Mouse (Mus musculus) left cerebral cortex, postnatal 25 days (tissue): Measurements from ENCODE around the gene Chd3. TPM values are rescaled to one million over a fixed set of nuclear protein-coding genes. Genes with fewer than 3 reads are reported as not detected.

Source experiments
- DNase-seq, 2 experiments: peaks; one replicate each; pipeline ENCODE4 v3.0.0; 2022; ENCODE audit warnings: low spot score in 2 of 2, mixed read lengths in 1 of 2
- intact Hi-C: fragments of 180-260 bp; cut with DNase I; formaldehyde crosslinking; loops from one replicate; pipeline ENCODE4 v1.15.1; 2025
- total RNA-seq, 2 experiments: library from RNA; stranded (reverse); gene quantifications; 2 replicates each; pipeline ENCODE4 v1.2.3; 2021

The Chd3 gene
- total RNA-seq: 100 to 1,000 TPM; 449 to 474 TPM

GRCm38 (mm10) chr11:69369215-69369989 is at the start of gene Chd3:
Chd3 (minus strand) TSS chr11:69369406.
- intact Hi-C loops: loop anchor here (5.0 kb wide), 2 partner anchors 47 to 272 kb away; partner anchors contain the start of genes Cntrob, Per1 and Trappc1

GRCm38 (mm10) chr11:69417449-69418384 is 48.5 kb upstream of the Chd3 start:
- DNase-seq: peak; percentile 87 to 96
- intact Hi-C loops: loop anchor here (1.0 to 5.0 kb wide), 2 partner anchors 7 to 320 kb away; partner anchors contain the start of gene Per1

More at GRCm38 (mm10) chr11:69369215-69369989, at the start of gene Chd3:
- no peak for DNase-seq

- intact Hi-C loops: loop anchor here (5.0 kb wide), 1 partner anchor 320 kb away; the partner anchor contains the start of gene Per1
- DNase-seq: no peak
Measured at GRCm38 (mm10) chr11:69416921-69417448, 47.8 kb upstream of the Chd3 start.

- no peak for DNase-seq
- intact Hi-C loops: loop anchor here (5.0 kb wide), 1 partner anchor 319 kb away; the partner anchor contains the start of gene Per1
Measured at GRCm38 (mm10) chr11:69416509-69416908, 47.3 kb upstream of the Chd3 start.

GRCm38 (mm10) chr11:69415668-69416451 is 46.7 kb upstream of the Chd3 start:
- intact Hi-C loops: loop anchor here (5.0 kb wide), 1 partner anchor 319 kb away; the partner anchor contains the start of gene Per1
- DNase-seq: peak in 1 of 2 experiments; percentile 37

- peak; percentile 47 to 55 for DNase-seq
- intact Hi-C loops: loop anchor here (5.0 kb wide), 1 partner anchor 318 kb away; the partner anchor contains the start of gene Per1
Measured at GRCm38 (mm10) chr11:69415327-69415667, 46.1 kb upstream of the Chd3 start.

GRCm38 (mm10) chr11:69414421-69415326 is 45.5 kb upstream of the Chd3 start:
- intact Hi-C loops: loop anchor here (5.0 kb wide), 1 partner anchor 317 kb away; the partner anchor contains the start of gene Per1
- DNase-seq: no peak

- peak; percentile 67 to 70 for DNase-seq
- intact Hi-C loops: no loop called here
Measured at GRCm38 (mm10) chr11:69413221-69414181, 44.3 kb upstream of the Chd3 start, which contains the start of gene Kdm6b. Kdm6b (minus strand) TSS chr11:69413675.

- intact Hi-C loops: no loop called here
- DNase-seq: peak in 1 of 2 experiments; percentile 87
Measured at GRCm38 (mm10) chr11:69412548-69412947, 43.3 kb upstream of the Chd3 start.

- intact Hi-C loops: no loop called here
- peak; percentile 70 to 75 for DNase-seq
Measured at GRCm38 (mm10) chr11:69411538-69412203, 42.5 kb upstream of the Chd3 start.

- DNase-seq: peak; percentile 93 to 96
- intact Hi-C loops: no loop called here
Measured at GRCm38 (mm10) chr11:69411073-69411535, 41.9 kb upstream of the Chd3 start.

GRCm38 (mm10) chr11:69410310-69411072 is 41.3 kb upstream of the Chd3 start:
- intact Hi-C loops: loop anchor here (1.0 kb wide), 1 partner anchor 8 kb away; no protein-coding TSS in a partner anchor
- peak; percentile 67 to 82 for DNase-seq

GRCm38 (mm10) chr11:69410045-69410309 is 40.8 kb upstream of the Chd3 start:
- intact Hi-C loops: loop anchor here (1.0 kb wide), 1 partner anchor 8 kb away; no protein-coding TSS in a partner anchor
- no peak for DNase-seq

GRCm38 (mm10) chr11:69409378-69410044 is 40.3 kb upstream of the Chd3 start:
- intact Hi-C loops: loop anchor here (1.0 kb wide), 1 partner anchor 9 kb away; no protein-coding TSS in a partner anchor
- peak; percentile 81 to 87 for DNase-seq
